Mouse (Mus musculus) G1E (cell line): ENCODE measurements around the gene Kdm5c. TPM values are rescaled to one million over a fixed set of nuclear protein-coding genes. Genes with fewer than 3 reads are reported as not detected.
"Not testable (repeated sequence)": the region's sequence is repeated elsewhere in the genome, so short reads cannot be mapped to it uniquely, and the experiment has no call there.

Experiments
- ATAC-seq: 2 replicates; pipeline ENCODE4 v1.8.0; 2016; ENCODE audit warnings: mild to moderate bottlenecking; ENCODE audit not compliant: insufficient number of reproducible peaks, poor library complexity, low FRiP score, severe bottlenecking; ENCODE audit errors: extremely low read depth
- DNase-seq: peaks from one replicate; pipeline ENCODE4 v3.0.0; 2012; ENCODE audit warnings: low spot score
- H3K27me3 ChIP-seq: 2 replicates; pipeline ENCODE4 v1.6.1; 2012; ENCODE audit warnings: mild to moderate bottlenecking, low read length, inconsistent platforms; ENCODE audit not compliant: insufficient read depth
- H3K36me3 ChIP-seq: replicated peaks from 2 replicates; pipeline ENCODE3; 2012; ENCODE audit warnings: mild to moderate bottlenecking, inconsistent platforms
- H3K4me1 ChIP-seq: 2 replicates; pipeline ENCODE4 v1.6.1; 2012; ENCODE audit warnings: low read depth, low read length, inconsistent platforms, mixed read lengths; ENCODE audit not compliant: insufficient read depth
- H3K4me3 ChIP-seq: 2 replicates; pipeline ENCODE4 v1.5.1; 2012; ENCODE audit warnings: low read depth, mild to moderate bottlenecking, inconsistent platforms, low read length, moderate library complexity, mixed read lengths
- H3K9me3 ChIP-seq: replicated peaks from 2 replicates; pipeline ENCODE4 v1.6.1; 2012; ENCODE audit warnings: inconsistent platforms
- CTCF ChIP-seq: IDR thresholded peaks from 2 replicates; pipeline ENCODE4 v1.5.1; 2012; ENCODE audit warnings: low read depth, low read length, inconsistent platforms, mixed read lengths
- GATA1 ChIP-seq: IDR thresholded peaks from 2 replicates; pipeline ENCODE4 v1.6.1; 2012; ENCODE audit warnings: borderline replicate concordance, low read length, inconsistent platforms, mixed read lengths
- GATA2 ChIP-seq: IDR thresholded peaks from 2 replicates; pipeline ENCODE4 v1.6.1; 2012; ENCODE audit warnings: low read depth, low read length, inconsistent platforms, borderline replicate concordance
- POLR2AphosphoS5 ChIP-seq: IDR thresholded peaks from 2 replicates; pipeline ENCODE4 v1.6.1; 2012; ENCODE audit warnings: low read depth, low read length, inconsistent platforms; ENCODE audit not compliant: insufficient replicate concordance
- TAL1 ChIP-seq: conservative IDR thresholded peaks from 2 replicates; pipeline ENCODE4 v1.6.1; 2012; ENCODE audit warnings: low read depth, low read length, inconsistent platforms, mixed read lengths
- polyA plus RNA-seq: library from polyadenylated mRNA; stranded (reverse); fragments of >175 nt; gene quantifications from 2 replicates; pipeline ENCODE4 v1.2.3, GENCODE M21; 2012
- total RNA-seq, 2 experiments: library from RNA; stranded (forward) in 1 of 2; stranded (reverse) in 1 of 2; fragments of 200-1000 nt in 1 of 2; fragments of >200 nt in 1 of 2; fragmentation: Nextera tagmentation in 1 of 2; gene quantifications; 2 replicates each; pipeline ENCODE4 v1.2.3; 2014 to 2017

Kdm5c gene
- total and polyA plus RNA-seq, 3 experiments = 48.0 to 130 (median 71.5) TPM

DNA sequence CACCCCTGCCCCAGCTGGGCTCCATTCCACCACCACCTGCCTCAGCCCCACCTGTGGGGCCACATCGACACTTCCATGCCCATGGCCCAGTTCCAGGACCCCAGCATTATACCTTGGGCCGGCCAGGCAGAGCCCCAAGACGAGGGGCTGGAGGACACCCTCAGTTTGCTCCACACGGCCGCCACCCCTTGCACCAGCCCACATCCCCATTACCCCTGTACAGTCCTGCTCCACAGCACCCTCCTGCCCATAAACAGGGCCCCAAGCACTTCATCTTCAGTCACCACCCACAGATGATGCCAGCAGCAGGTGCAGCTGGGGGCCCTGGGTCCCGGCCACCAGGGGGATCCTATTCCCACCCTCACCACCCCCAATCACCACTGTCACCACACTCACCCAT lies 9.5 kb upstream of the Kdm5c start:
- H3K27me3 ChIP-seq = peaks cover 11% of the 10 kb centered on the region; the same call in 1 of the 2 replicates
- H3K4me3 ChIP-seq = no peak overlapping the region
- ATAC-seq = no peak

DNA sequence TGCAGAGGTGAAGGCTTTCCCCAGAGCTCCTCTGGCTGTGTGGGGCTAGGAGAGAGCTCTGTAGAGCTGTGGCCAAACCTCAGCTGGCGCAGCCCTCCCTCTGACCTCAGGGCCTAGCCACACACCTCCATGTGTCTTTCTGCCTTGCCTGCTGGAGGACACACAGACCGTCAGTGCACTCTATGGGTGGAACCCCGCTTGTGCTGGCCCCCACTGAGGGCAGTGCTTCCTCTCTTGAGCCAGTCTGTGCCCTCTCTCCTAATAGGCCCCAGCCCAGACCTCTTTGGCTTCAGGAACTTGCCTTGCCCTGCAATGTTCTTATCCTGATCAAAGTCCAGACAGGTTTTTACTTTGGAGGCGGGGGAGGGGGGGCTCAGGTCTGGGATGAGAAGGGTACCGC lies 8.5 kb upstream of the Kdm5c start:
- DNase-seq = no peak
- TF ChIP-seq GATA1 (no peak), CTCF (no peak), TAL1 (no peak), GATA2 (no peak), POLR2AphosphoS5 (no peak)
- no peaks in the 10 kb centered on the region for H3K36me3 ChIP-seq
- H3K9me3 ChIP-seq = no peaks in the 10 kb centered on the region
- peaks cover 11% of the 10 kb centered on the region; the same call in 1 of the 2 replicates for H3K27me3 ChIP-seq
- H3K4me1 ChIP-seq = no peaks in the 10 kb centered on the region
- no peak overlapping the region for H3K4me3 ChIP-seq
- no peak for ATAC-seq

More for the DNA sequence above, 9.5 kb upstream of the Kdm5c start:
- no peaks in the 10 kb centered on the region for H3K4me1 ChIP-seq
- no peaks in the 10 kb centered on the region for H3K36me3 ChIP-seq
- TF ChIP-seq CTCF (no peak), GATA1 (no peak), TAL1 (no peak), POLR2AphosphoS5 (no peak), GATA2 (no peak)
- no peaks in the 10 kb centered on the region for H3K9me3 ChIP-seq
- DNase-seq = no peak

DNA sequence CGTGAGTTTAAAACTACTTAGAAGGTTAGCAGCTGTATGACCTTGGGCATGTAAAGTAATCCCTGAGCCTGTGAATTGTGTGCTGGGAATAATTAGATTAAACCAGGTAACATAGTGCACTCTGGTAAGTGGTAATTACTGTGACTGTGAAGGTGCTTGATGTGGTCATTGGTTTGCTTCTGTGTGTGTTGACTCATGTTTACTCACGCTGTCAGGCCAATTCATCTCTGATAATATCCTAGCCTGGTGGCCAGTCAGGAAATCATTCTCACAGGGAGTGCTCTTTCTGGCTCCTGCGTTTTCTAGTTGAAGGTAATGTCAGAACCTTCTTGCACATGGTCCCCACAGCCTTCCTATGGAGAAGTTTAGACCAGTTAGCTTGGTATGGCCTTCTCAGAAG lies 1.3 kb downstream of the Kdm5c start:
- DNase-seq = no peak
- Histone ChIP-seq H3K4me3 (peak overlapping the region; percentile 85), H3K9me3 (no peaks in the 10 kb centered on the region), H3K27me3 (no peaks in the 10 kb centered on the region), H3K4me1 (peaks cover 11% of the 10 kb centered on the region), H3K36me3 (peaks cover 37% of the 10 kb centered on the region)
- no peak for TF ChIP-seq TAL1
- no peak for TF ChIP-seq GATA2
- no peak for TF ChIP-seq POLR2AphosphoS5
- TF ChIP-seq GATA1 = no peak
- ATAC-seq = no peak

DNA sequence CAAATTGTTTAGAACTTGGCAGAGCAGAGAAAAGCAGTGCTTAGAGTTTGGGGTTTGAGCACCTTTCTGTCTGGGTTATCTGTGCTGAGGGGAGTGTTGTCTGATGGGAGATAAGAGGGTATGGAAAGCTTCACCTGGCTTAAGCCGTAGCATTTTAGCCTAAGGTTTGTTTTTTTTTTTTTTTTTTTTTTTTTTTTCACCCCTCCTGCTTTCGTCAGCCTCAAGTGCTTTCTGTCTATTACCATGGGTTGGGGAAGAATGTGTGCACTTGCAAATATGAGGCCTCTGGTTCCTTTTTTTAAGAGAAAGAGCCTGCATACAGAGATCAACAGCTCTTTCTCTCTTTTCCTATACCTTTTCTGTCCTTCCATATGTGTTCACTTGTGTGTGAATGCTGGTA lies 2.9 kb downstream of the Kdm5c start:
- Histone ChIP-seq H3K9me3 (no peaks in the 10 kb centered on the region), H3K27me3 (no peaks in the 10 kb centered on the region), H3K4me3 (no peak overlapping the region; the same call in 1 of the 2 replicates), H3K36me3 (peaks cover 52% of the 10 kb centered on the region), H3K4me1 (peaks cover 11% of the 10 kb centered on the region)
- no peak for DNase-seq
- TF ChIP-seq GATA2 (no peak), CTCF (no peak), POLR2AphosphoS5 (no peak), TAL1 (no peak), GATA1 (no peak)
- no peak for ATAC-seq

DNA sequence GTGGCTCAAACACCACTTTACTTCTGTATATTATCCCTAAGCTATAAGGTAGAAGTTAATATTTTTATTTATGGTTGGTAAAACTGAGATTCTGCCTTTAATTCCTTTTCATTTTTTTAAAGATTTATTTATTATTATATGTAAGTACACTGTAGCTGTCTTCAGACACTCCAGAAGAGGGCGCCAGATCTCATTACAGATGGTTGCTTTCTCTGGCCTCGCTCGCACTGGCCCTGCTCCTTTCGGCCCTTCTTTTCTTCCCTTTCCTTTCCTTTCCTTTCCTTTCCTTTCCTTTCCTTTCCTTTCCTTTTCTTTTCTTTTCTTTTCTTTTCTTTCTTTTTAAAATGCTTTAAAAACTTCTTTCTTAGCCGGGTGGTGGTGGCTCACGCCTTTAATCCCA lies 10.3 kb downstream of the Kdm5c start:
- not testable (repeated sequence) for DNase-seq, H3K9me3 ChIP-seq, H3K4me1 ChIP-seq, H3K27me3 ChIP-seq, H3K4me3 ChIP-seq, ATAC-seq
- peaks cover 81% of the 10 kb centered on the region for H3K36me3 ChIP-seq

DNA sequence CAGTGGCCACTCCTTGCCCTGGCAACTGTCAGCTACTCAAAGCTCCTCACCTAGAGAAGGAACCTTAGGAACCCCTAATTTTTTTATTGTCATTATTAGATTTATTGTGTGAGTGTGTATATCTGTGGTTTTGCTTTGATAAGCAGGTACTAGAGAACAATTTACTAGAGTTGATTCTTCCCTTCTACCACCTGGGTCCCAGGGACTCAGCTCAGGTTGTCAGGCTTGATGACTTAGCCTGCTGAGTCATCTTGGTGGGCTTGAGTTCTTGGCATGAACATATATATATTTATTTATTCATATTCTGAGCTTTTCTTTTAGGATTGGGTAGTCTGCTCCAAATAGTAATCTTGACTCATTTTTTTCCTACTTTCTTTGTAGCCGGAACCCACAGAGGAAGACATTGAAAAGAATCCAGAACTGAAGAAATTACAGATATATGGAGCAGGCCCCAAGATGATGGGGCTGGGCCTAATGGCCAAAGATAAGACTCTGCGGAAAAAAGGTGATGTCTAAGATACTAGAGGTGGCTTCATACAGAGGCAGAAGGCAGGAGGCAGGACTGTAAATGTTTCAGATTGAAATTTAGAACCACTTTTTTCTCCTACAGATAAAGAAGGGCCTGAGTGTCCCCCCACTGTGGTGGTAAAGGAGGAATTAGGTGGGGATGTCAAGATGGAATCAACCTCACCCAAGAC lies 11.8 kb downstream of the Kdm5c start:
- DNase-seq (no peak), ATAC-seq (no peak)
- H3K4me3 ChIP-seq = no peak overlapping the region
- TF ChIP-seq GATA2 = no peak
- no peak for TF ChIP-seq CTCF
- TF ChIP-seq TAL1 = no peak
- TF ChIP-seq GATA1 = no peak
- TF ChIP-seq POLR2AphosphoS5 = no peak
- no peaks in the 10 kb centered on the region for H3K9me3 ChIP-seq
- no peaks in the 10 kb centered on the region for H3K27me3 ChIP-seq
- H3K4me1 ChIP-seq = no peaks in the 10 kb centered on the region
- peaks cover 80% of the 10 kb centered on the region for H3K36me3 ChIP-seq

DNA sequence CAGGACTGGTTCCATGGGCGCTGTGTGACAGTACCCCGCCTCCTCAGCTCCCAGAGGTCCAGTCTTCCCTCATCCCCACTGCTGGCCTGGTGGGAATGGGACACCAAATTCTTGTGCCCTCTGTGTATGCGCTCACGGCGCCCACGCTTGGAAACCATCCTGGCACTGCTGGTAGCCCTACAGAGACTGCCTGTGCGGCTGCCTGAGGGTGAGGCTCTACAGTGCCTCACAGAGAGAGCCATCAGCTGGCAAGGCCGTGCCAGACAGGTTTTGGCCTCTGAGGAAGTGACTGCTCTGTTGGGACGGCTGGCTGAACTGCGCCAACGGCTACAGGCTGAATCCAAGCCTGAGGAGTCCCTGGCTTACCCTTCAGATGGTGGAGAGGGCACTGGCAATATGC lies 38.4 kb downstream of the Kdm5c start:
- DNase-seq = no peak
- TF ChIP-seq POLR2AphosphoS5 = no peak
- TF ChIP-seq TAL1 = no peak
- no peak for TF ChIP-seq GATA2
- no peak for TF ChIP-seq CTCF
- TF ChIP-seq GATA1 = no peak

More for the DNA sequence above, 38.4 kb downstream of the Kdm5c start:
- H3K4me1 ChIP-seq = no peaks in the 10 kb centered on the region
- no peak for ATAC-seq
- H3K36me3 ChIP-seq = peaks cover 96% of the 10 kb centered on the region
- H3K4me3 ChIP-seq = no peak overlapping the region
- no peaks in the 10 kb centered on the region for H3K9me3 ChIP-seq
- no peaks in the 10 kb centered on the region for H3K27me3 ChIP-seq
